Mouse (Mus musculus): ENCODE results near the gene Rwdd4a. TPM values are rescaled to one million over a fixed set of nuclear protein-coding genes. Genes with fewer than 3 reads are reported as not detected.

The Rwdd4a gene
- polyA plus RNA-seq, 2 experiments, result 10.1 to 25.0 TPM

DNA sequence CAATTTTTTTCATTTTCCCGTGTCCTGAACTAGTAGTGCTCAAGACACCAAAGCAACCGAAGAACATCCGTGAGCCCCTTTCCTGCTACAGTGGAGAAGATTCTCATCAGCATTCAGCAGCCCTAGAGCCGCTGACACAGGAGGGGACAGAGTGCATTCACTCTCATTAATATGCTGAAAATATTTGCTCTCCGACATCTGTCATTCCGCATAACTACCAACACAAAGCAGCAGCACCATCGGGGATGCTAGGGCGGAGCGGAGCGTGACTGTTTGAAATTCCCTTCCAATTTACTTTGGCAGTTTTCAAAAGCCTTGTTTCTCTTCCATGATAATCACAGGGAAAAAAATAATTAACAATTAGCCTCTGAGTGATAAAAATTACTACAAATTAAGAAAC, 56.9 kb downstream of the Rwdd4a start:
- TF ChIP-seq CTCF (IDR thresholded peaks at IDR 0.05; ENCODE audit: low read depth), result no peak
- TF ChIP-seq EP300 (IDR thresholded peaks at IDR 0.05; ENCODE audit: low read depth), result no peak
- Histone ChIP-seq H3K36me3 (replicated peaks; ENCODE audit: control insufficient read depth, insufficient read depth, low read depth) (no peaks in the 10 kb centered on the region), H3K9ac (replicated peaks) (no peak overlapping the region), H3K4me3 (ENCODE audit: insufficient read depth in 1 of 2, low read depth in 2 of 2, low read length in 2 of 2) (no peak overlapping the region), H3K27ac (no peak overlapping the region), H3K4me1 (replicated peaks; ENCODE audit: control insufficient read depth in 2 of 2, insufficient read depth in 2 of 2, low read length in 1 of 2) (no peaks in the 10 kb centered on the region), H3K27me3 (ENCODE audit: control insufficient read depth, insufficient read depth, low read length) (no peaks in the 10 kb centered on the region), H3K9me3 (ENCODE audit: control insufficient read depth, low read length) (no peaks in the 10 kb centered on the region), H3K4me2 (ENCODE audit: low read depth) (no peak overlapping the region)
- 74% methylated on average over 10 of the region's 10 CpGs for WGBS (ENCODE audit: insufficient replicate concordance)
- DNase-seq (ENCODE audit: low read depth in 3 of 3, low spot score in 3 of 3) (no peak), ATAC-seq (ENCODE audit: insufficient read depth) (no peak)

DNA sequence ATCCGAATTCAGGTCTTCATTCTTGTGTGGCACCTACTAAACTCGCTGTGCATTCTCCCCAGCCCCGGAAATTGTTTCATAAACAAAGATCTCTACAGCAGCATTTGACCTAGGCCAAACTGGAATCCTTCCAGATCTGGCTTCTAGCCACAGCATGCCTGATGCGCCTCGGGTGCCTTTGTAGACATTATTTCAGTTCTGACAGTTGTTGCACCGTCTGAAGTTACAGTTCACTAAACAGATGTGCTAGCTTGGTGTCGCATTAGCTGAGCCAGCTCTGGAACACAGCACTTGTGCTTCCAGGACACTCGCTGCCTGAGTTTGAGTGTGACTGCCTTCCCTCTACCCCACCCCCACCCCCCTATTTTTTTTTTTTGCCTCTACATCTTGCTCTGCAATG, 67.2 kb downstream of the Rwdd4a start:
- H3K27me3 ChIP-seq (ENCODE audit: control insufficient read depth, insufficient read depth, low read length), result no peaks in the 10 kb centered on the region

More for the DNA sequence above, 67.2 kb downstream of the Rwdd4a start:
- no peak overlapping the region for H3K9ac ChIP-seq (replicated peaks)
- no peak overlapping the region for H3K4me3 ChIP-seq (ENCODE audit: insufficient read depth in 1 of 2, low read depth in 2 of 2, low read length in 2 of 2)
- no peak overlapping the region for H3K27ac ChIP-seq
- no peaks in the 10 kb centered on the region for H3K4me1 ChIP-seq (replicated peaks; ENCODE audit: control insufficient read depth in 2 of 2, insufficient read depth in 2 of 2, low read length in 1 of 2)
- H3K36me3 ChIP-seq (replicated peaks; ENCODE audit: control insufficient read depth, insufficient read depth, low read depth), result no peaks in the 10 kb centered on the region
- H3K4me2 ChIP-seq (ENCODE audit: low read depth), result no peak overlapping the region
- no peak for DNase-seq (ENCODE audit: low read depth in 3 of 3, low spot score in 3 of 3)
- 68% methylated on average over 8 of the region's 8 CpGs for whole genome bisulfite sequencing (ENCODE audit: insufficient replicate concordance)
- ATAC-seq (ENCODE audit: insufficient read depth), result no peak
- no peak for TF ChIP-seq CTCF (IDR thresholded peaks at IDR 0.05; ENCODE audit: low read depth)
- no peak for TF ChIP-seq EP300 (IDR thresholded peaks at IDR 0.05; ENCODE audit: low read depth)
- H3K9me3 ChIP-seq (ENCODE audit: control insufficient read depth, low read length), result no peaks in the 10 kb centered on the region

Small RNA genes lying within 50 kb of the gene (microRNA-seq; reads per million reads assigned to microRNA genes)
- gene Gm27409, result not detected

Other genes with a start within 250 kb of the Rwdd4a start
- 0.11 and 0.16 TPM in 2 replicates for gene Stox2, start 87.3 kb upstream of the Rwdd4a start, polyA plus RNA-seq (2012; rRNA removed)
- 0.06 and 0.24 TPM in 2 replicates for gene Stox2, start 87.3 kb upstream of the Rwdd4a start, polyA plus RNA-seq (2014; fragmentation: Nextera tagmentation; extraction: Ambion mirVana)
- gene Trappc11, start 194 bp upstream of the Rwdd4a start, polyA plus RNA-seq (2012; rRNA removed), result 8.0 and 10.4 TPM in 2 replicates
- 13.1 and 14.4 TPM in 2 replicates for gene Trappc11, start 194 bp upstream of the Rwdd4a start, polyA plus RNA-seq (2014; fragmentation: Nextera tagmentation; extraction: Ambion mirVana)
- 5.8 and 14.1 TPM in 2 replicates for gene Ing2, start 141.9 kb downstream of the Rwdd4a start, polyA plus RNA-seq (2012; rRNA removed)
- gene Ing2, start 141.9 kb downstream of the Rwdd4a start, polyA plus RNA-seq (2014; fragmentation: Nextera tagmentation; extraction: Ambion mirVana), result 8.6 and 8.9 TPM in 2 replicates
- 5.2 and 5.8 TPM in 2 replicates for gene Cdkn2aip, start 180.3 kb downstream of the Rwdd4a start, polyA plus RNA-seq (2012; rRNA removed)
- 13.2 and 14.1 TPM in 2 replicates for gene Cdkn2aip, start 180.3 kb downstream of the Rwdd4a start, polyA plus RNA-seq (2014; fragmentation: Nextera tagmentation; extraction: Ambion mirVana)